Mouse (Mus musculus): ENCODE measurements around the gene Il2rb.

Gene Il2rb

DNA sequence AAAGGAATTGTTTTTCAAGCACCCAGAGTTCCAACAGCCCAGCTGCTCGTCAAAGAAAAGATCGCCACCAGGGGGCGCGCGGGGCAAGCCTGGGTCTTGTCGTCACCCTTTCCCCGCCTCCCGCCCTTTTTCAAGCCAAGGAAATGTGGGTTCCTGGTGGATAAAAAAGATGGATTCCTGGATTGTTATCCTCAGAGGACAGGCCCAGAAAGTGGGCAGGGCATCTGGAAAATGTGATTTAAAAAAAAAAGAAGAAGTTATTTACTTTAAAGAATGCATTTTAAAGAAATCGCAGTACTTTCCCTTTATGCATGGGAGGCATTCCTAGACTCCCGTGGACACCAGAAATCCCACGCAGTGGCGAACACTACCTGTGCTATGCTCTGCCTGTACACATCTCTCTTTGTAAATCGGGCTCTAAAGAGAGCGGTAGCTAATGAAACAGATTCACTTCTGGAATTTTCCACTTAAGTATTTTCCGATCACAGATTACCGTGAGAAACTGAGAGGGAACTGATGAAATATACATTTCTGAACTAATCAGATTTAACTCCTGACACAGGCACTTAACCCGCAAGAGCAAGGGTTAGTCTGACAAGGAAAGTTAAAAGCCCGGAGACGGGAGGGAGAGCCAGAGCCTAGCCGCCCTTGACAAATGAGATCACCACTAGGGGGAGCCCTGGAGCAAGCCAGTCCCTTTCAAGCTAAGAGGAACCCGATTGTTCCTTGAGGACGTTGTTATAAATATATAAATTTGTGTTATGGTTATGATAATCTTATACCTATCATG, 47.1 kb downstream of the Il2rb start:
- DNase-seq (ENCODE audit: low spot score): peak; percentile 100

GRCm38 (mm10) chr15:78447121-78447520, 48.0 kb downstream of the Il2rb start:
- DNase-seq (ENCODE audit: low spot score): no peak

DNA sequence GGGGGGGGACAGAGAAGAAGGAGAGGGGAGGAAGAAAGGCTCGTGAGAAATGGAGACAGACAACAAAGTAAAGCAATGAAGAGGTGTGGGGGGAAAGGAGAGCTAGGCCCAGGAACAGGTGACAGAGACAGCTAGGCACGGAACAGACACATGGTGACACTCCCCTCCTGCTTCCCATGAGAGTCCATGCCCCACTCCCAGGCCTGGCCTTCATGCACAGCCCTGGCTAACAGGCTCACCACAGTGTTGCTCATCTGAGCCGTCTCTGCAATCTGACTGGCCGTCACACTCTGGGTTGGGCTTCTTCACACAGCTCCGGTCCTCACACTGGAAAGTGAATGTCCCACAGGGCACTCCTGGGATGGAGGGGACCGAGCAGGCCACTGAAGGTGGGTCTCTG, 51.2 kb downstream of the Il2rb start:
- no peak for DNase-seq (ENCODE audit: low spot score)

GRCm38 (mm10) chr15:78442231-78442630, 52.8 kb downstream of the Il2rb start:
- DNase-seq (ENCODE audit: low spot score): no peak

- no peak for DNase-seq (ENCODE audit: low spot score)
These were observed 56.1 kb downstream of the Il2rb start for GRCm38 (mm10) chr15:78438973-78439372.

GRCm38 (mm10) chr15:78438505-78438904, 56.6 kb downstream of the Il2rb start:
- no peak for DNase-seq (ENCODE audit: low spot score)

- peak; percentile 70 for DNase-seq (ENCODE audit: low spot score)
These were observed 57.1 kb downstream of the Il2rb start for GRCm38 (mm10) chr15:78438018-78438394.

DNA sequence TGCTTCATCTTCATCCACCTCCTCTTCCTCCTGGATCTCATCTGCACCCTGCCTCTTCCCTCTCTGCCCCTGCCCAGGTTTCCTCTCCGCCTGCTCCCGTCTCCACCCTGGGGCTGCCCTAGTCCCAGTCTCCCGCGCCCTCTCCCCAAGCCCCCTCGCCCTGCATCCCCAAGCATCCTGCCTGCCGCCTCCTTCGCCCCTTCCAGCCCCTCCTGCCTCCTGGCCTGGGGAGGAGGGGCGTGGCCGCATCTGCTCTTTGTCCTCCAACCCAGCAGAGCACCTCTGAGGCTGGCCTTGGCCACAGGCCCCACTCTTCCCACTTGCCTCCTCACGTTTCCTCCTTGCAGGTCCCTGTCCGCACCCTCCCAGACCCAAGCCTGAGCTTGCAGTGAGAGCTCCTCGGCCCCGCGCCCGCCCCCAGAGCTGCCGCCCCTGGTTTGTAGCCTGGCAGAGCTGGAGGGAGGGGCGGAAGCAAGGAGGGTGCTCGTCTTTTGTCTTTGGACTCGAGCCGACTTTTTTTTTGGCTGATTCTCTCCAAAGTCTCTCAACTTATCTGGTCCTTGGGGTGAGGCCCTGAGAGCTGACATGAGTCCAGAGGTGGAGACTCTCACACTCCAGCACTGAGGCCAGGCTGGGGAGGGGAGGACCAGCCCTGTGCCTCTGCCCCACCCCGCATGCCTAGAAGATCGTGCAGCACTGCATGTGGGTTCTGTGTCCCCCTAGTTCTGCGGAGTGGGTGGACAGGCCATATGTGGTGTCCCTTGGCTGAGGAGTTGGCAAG, 57.6 kb downstream of the Il2rb start:
- peak; percentile 87 for DNase-seq (ENCODE audit: low spot score)

- DNase-seq (ENCODE audit: low spot score): peak; percentile 97
These were observed 58.5 kb downstream of the Il2rb start for GRCm38 (mm10) chr15:78436380-78437192.

DNA sequence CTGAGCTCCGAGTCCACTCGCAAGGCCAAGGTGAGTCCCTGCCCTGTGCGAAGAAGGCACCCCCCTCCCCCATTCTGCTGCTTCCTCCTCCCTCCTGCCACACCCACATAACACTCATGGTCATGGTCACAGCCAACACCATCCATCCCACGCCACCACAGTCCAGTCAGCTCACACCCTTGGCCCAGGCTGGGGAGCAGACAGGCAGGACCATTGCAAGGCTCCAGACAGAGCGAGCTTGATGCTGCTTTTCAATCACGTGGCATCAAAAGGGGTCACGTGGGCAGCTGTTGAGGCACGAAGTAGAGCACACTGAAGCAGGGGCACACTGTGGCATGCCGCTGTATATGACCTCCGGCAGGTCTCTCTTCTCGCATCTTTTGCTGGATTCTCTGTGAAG, 59.4 kb downstream of the Il2rb start:
- no peak for DNase-seq (ENCODE audit: low spot score)

DNA sequence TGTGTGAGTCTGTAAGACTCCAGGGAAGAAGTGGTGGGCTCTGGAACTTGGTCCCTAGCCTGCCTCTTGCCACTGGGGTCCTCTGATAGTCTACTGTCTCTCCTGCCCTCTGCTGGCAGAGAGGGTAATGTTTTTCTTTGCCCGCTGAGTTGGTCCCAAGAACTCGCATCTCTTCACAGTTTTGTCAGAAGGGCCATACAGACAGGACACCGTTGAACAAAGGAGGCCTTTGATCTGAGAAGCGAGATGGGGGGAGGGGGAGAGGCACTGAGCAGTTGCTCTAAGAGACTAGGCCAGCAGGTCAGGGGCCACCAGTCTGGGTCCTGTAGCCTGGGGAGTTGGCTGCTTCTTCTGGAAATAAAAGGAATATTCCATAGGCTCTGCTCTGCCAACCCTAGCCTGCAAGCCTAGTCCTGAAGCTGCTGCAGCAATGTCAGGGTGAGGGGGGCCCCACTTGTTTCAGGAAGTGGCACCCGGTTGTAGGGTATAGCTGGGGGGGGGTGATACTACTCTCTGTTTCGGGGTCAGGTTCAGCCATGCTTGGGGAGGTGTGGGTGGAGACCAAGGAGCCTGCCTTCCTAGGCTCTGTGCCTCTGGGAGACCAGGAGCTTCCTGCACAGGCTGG, 60.1 kb downstream of the Il2rb start:
- peak; percentile 74 for DNase-seq (ENCODE audit: low spot score)

- no peak for DNase-seq (ENCODE audit: low spot score)
These were observed 63.4 kb downstream of the Il2rb start for GRCm38 (mm10) chr15:78431541-78432121.

GRCm38 (mm10) chr15:78430874-78431273, 64.2 kb downstream of the Il2rb start:
- DNase-seq (ENCODE audit: low spot score): no peak

- DNase-seq (ENCODE audit: low spot score): no peak
These were observed 65.0 kb downstream of the Il2rb start for GRCm38 (mm10) chr15:78429871-78430622.

Measured in testis, postnatal 10 days (tissue).